Mouse (Mus musculus): ENCODE results near the gene Ramp2. TPM values are rescaled to one million over a fixed set of nuclear protein-coding genes. Genes with fewer than 3 reads are reported as not detected.

Ramp2 gene
- under 1 TPM; 0.41 to 0.55 TPM for polyA plus RNA-seq (2017; shearing (Covaris generic))

DNA sequence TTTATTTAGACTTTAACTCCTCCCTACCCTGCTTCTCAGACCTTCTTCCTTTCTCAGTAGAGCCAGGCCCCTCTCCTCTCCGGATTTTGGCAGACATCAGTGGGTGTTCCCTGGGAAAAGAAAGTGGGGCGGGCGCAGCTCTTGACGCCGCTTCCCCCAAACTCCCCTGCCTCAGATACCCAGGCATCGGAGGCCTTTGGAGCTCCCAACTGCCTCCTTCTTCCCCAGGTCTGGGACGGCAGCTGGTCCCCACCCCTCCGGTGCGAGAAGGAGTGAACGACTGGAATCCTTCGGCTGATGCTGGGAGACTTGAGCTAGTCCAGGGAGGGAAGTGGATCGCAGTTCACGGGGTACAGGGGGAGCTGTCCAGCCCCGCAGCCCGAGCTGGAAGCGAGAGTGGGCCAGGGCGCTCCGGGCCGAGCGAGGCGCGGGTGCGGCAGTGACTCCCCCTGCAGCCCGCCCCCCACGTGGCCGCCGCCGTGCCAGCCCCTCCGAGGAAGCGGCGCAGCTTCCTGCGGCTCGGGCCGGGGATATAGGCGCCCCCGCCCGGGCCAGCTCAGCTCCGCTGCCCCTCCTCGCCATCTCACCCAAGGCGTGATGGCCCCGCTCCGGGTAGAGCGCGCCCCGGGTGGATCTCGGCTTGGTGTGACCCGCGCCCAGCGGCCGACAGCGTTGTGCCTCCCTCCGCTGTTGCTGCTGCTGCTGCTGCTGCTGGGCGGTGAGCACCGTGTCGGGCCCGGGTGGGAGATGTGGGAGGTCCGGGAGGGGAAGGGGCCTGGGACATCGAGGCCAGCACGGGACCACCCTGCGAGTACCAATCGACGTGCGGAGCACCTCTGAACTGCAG lies at the start of gene Ramp2:
Gene Ramp2, plus strand, starts transcription at position 174 of the 847 bp plus-strand sequence.

DNA sequence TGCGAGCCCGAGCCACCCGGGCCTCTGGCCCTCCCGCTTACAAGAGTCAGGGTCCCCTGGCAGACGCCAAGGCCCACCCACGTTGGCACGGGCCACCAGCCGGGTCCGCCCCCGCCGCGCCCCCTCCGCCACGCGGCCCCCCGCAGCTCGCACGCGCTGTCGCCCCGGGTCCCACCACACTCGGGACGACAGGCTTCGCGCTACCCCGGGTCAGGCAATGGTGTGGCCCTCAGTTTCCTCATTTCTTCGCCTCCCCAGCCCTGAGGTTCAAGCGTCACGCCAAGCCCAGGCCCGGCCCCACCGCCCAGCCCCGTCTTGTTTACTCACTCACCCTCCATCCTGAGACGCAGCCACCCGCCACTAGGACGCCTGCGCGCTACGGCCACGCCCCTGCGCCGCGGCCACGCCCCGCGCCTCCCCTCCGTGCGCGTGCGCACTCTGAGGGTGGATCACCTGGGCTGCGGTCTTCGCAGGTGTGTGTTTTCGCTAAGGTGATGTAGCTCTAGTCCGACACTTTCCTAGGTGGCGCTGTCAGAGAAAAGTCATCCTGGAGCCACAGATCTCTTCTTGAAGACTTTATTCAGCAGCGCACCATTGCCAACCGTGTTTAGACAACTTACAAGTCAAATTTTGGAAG lies 19.6 kb upstream of the Ramp2 start, which contains the start of gene Ezh1:
Gene Ezh1, minus strand, starts transcription at position 399 of the 637 bp plus-strand sequence.

DNA sequence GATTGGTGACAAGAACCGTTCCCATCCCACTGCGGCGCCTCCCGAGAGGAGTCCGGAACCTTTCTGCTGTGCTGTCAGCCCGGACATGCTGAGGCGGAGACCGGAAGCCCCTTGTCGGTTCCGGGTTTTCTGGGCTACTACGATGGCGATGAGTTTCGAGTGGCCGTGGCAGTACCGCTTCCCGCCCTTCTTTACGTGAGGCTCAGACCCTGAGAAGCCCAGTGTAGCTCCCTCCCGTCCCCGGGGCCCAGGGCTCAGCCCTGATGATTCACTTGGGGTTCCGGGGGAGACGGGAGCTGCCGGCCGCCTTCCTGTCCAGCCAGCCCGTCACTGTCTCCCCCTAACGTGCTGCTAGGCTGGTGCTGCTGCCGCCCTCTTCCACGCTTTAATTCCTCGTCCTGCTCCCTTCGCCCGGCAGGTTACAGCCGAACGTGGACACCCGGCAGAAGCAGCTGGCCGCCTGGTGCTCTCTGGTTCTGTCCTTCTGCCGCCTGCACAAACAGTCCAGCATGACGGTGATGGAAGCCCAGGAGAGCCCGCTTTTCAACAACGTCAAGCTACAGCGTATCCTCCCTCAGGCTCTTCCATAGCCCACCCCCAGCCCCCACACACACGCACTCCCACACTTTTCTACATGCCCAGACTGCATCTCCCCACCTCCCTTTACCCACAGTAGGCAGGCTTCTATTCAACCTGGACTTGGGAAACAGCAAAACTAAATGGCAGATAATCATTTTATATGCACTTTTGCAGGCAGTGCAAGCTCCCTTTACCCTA lies 8.0 kb downstream of the Ramp2 start, which contains the start of gene Vps25:
Gene Vps25, plus strand, starts transcription at position 95 of the 777 bp plus-strand sequence.

GRCm38 (mm10) chr11:101259948-101260825 lies 14.4 kb downstream of the Ramp2 start, which contains the start of gene Wnk4:
Gene Wnk4 (plus strand): TSS chr11:101260567.

GRCm38 (mm10) chr11:101278223-101279192 lies 32.7 kb downstream of the Ramp2 start, which contains the start of the genes Cntd1 and Coa3:
Gene Cntd1 (plus strand): TSS chr11:101279012.
Gene Coa3 (minus strand): TSS chr11:101279114.

DNA sequence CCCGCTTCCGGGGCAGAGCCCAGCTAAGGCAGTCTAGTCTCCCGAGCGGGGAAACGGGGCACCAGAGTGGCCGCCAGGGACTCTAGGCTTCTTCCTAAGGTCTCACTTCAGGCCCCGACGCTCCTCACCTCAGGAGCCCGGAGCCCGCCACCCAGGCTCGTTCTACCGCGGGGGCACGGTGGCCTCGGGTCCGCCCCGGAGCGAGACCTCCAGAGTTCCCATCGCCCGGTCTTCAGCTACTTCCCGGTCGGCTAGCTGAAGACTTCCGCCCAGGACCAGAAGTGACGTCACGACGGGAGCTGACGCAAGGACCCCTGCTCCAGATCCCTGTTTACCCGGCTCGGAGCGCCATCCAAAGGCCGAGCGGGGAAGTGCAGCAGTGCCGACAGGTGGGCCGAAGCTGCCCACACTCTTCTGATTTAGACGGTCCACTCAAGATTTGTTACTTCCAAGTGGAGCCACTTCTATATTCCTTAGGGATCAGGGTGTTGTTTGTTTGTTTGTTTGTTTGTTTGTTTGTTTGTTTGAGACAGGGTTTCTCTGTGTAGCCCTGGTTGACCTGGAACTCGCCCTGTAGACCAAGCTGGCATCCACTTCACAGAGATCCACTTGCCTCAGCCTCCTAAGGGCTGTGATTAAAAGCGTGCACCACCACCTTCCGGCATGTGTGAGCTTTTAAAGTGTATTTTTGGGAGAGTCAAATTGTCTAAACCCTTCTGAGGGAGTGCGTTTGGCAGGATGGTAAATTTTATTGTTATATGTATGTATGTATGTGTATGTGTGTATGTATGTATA lies 56.4 kb downstream of the Ramp2 start, which contains the start of gene Becn1:
Gene Becn1, minus strand, starts transcription at position 283 of the 795 bp plus-strand sequence.

Other genes with a start within 250 kb of the Ramp2 start
- 10 to 100 TPM in 1 of 2 experiments, 1 to 10 TPM in 1; 6.1 to 13.6 TPM for gene Atp6v0a1, start 236.6 kb upstream of the Ramp2 start, polyA plus RNA-seq (2017; shearing (Covaris generic))
- gene Naglu, start 176.0 kb upstream of the Ramp2 start, polyA plus RNA-seq (2017; shearing (Covaris generic)) = 10 to 100 TPM; 18.9 to 25.9 TPM
- gene Hsd17b1, start 167.6 kb upstream of the Ramp2 start, polyA plus RNA-seq (2017; shearing (Covaris generic)) = under 1 TPM in 1 of 2 experiments, not detected in 1; 0.52 TPM
- 10 to 100 TPM; 32.3 to 36.4 TPM for gene Coasy, start 163.5 kb upstream of the Ramp2 start, polyA plus RNA-seq (2017; shearing (Covaris generic))
- 10 to 100 TPM; 90.2 to 93.1 TPM for gene Mlx, start 158.8 kb upstream of the Ramp2 start, polyA plus RNA-seq (2017; shearing (Covaris generic))
- gene Psmc3ip, start 150.6 kb upstream of the Ramp2 start, polyA plus RNA-seq (2017; shearing (Covaris generic)) = 1 to 10 TPM; 7.1 to 8.4 TPM
- gene Retreg3, start 126.1 kb upstream of the Ramp2 start, polyA plus RNA-seq (2017; shearing (Covaris generic)) = 10 to 100 TPM; 61.6 to 75.9 TPM
- gene Tubg1, start 126.1 kb upstream of the Ramp2 start, polyA plus RNA-seq (2017; shearing (Covaris generic)) = 10 to 100 TPM; 31.0 to 43.3 TPM
- 1 to 10 TPM in 1 of 2 experiments, under 1 TPM in 1; 0.48 to 2.5 TPM for gene Tubg2, start 90.1 kb upstream of the Ramp2 start, polyA plus RNA-seq (2017; shearing (Covaris generic))
- gene Cntnap1, start 75.5 kb upstream of the Ramp2 start, polyA plus RNA-seq (2017; shearing (Covaris generic)) = under 1 TPM; 0.17 to 0.28 TPM
- 1 to 10 TPM in 1 of 2 experiments, under 1 TPM in 1; 0.61 to 1.3 TPM for gene Plekhh3, start 74.7 kb upstream of the Ramp2 start, polyA plus RNA-seq (2017; shearing (Covaris generic))
- gene Ccr10, start 70.6 kb upstream of the Ramp2 start, polyA plus RNA-seq (2017; shearing (Covaris generic)) = 10 to 100 TPM in 1 of 2 experiments, under 1 TPM in 1; 0.92 to 15.6 TPM
- 10 to 100 TPM; 43.0 to 68.3 TPM for gene Ezh1, start 19.6 kb upstream of the Ramp2 start, polyA plus RNA-seq (2017; shearing (Covaris generic))
- 100 to 1,000 TPM; 156 to 177 TPM for gene Vps25, start 7.7 kb downstream of the Ramp2 start, polyA plus RNA-seq (2017; shearing (Covaris generic))
- gene Wnk4, start 14.5 kb downstream of the Ramp2 start, polyA plus RNA-seq (2017; shearing (Covaris generic)) = 1 to 10 TPM; 1.3 to 5.1 TPM
- gene Cntd1, start 33.0 kb downstream of the Ramp2 start, polyA plus RNA-seq (2017; shearing (Covaris generic)) = 1 to 10 TPM in 1 of 2 experiments, under 1 TPM in 1; 0.41 to 1.2 TPM
- 100 to 1,000 TPM; 101 to 118 TPM for gene Coa3, start 33.1 kb downstream of the Ramp2 start, polyA plus RNA-seq (2017; shearing (Covaris generic))
- 100 to 1,000 TPM; 223 to 228 TPM for gene Becn1, start 56.3 kb downstream of the Ramp2 start, polyA plus RNA-seq (2017; shearing (Covaris generic))
- gene Psme3, start 70.2 kb downstream of the Ramp2 start, polyA plus RNA-seq (2017; shearing (Covaris generic)) = 100 to 1,000 TPM; 157 to 201 TPM
- gene Aoc2, start 79.0 kb downstream of the Ramp2 start, polyA plus RNA-seq (2017; shearing (Covaris generic)) = 1 to 10 TPM; 1.8 to 2.4 TPM
- not detected for gene Aoc3, start 84.6 kb downstream of the Ramp2 start, polyA plus RNA-seq (2017; shearing (Covaris generic))
- gene G6pc, start 121.5 kb downstream of the Ramp2 start, polyA plus RNA-seq (2017; shearing (Covaris generic)) = not detected
- gene Aarsd1, start 171.6 kb downstream of the Ramp2 start, polyA plus RNA-seq (2017; shearing (Covaris generic)) = 10 to 100 TPM; 33.3 to 40.7 TPM
- gene Gm27029, start 178.8 kb downstream of the Ramp2 start, polyA plus RNA-seq (2017; shearing (Covaris generic)) = 1 to 10 TPM; 3.0 to 3.5 TPM
- gene Rundc1, start 179.1 kb downstream of the Ramp2 start, polyA plus RNA-seq (2017; shearing (Covaris generic)) = 10 to 100 TPM; 17.1 to 29.7 TPM
- gene Ptges3l, start 179.3 kb downstream of the Ramp2 start, polyA plus RNA-seq (2017; shearing (Covaris generic)) = 1 to 10 TPM; 4.2 to 4.6 TPM
- 100 to 1,000 TPM; 318 to 457 TPM for gene Rpl27, start 196.3 kb downstream of the Ramp2 start, polyA plus RNA-seq (2017; shearing (Covaris generic))
- gene Ifi35, start 202.4 kb downstream of the Ramp2 start, polyA plus RNA-seq (2017; shearing (Covaris generic)) = 100 to 1,000 TPM; 188 to 201 TPM
- under 1 TPM; 0.21 to 0.35 TPM for gene Rnd2, start 219.0 kb downstream of the Ramp2 start, polyA plus RNA-seq (2017; shearing (Covaris generic))
- under 1 TPM; 0.32 to 0.74 TPM for gene Vat1, start 220.2 kb downstream of the Ramp2 start, polyA plus RNA-seq (2017; shearing (Covaris generic))

All from activated CD4-positive, CD25-positive, alpha-beta regulatory T cell (primary cell).